Mouse (Mus musculus): ENCODE measurements at regions not wholly inside any gene's neighbourhood (a gene's known extent, or its start where the extent isn't known, plus 50 kb on each side); places are given as distances from the start of the nearest gene placed in this dataset.

GRCm38 (mm10) chr13:83730155-83730712, 226.4 kb downstream of the Mef2c start:
- WGBS, result 6% methylated on average over 16 of the region's 16 CpGs
- no peak for DNase-seq
- Histone ChIP-seq H3K4me3 (replicated peaks; ENCODE audit: extremely low read depth, low read depth, low read length) (no peak overlapping the region), H3K4me1 (ENCODE audit: control insufficient read depth, insufficient read depth, low read length) (peaks cover 3% of the 10 kb centered on the region; the same call in 1 of the 2 replicates)
- no peak for TF ChIP-seq POLR2A (IDR thresholded peaks at IDR 0.05; ENCODE audit: borderline replicate concordance, extremely low read depth, low read depth, low read length)
- TF ChIP-seq CTCF (IDR thresholded peaks at IDR 0.05; ENCODE audit: insufficient read depth, low read length), result no peak

GRCm38 (mm10) chr13:83730713-83731480, 227.1 kb downstream of the Mef2c start:
- DNase-seq, result no peak
- peaks cover 3% of the 10 kb centered on the region; the same call in 1 of the 2 replicates for H3K4me1 ChIP-seq (ENCODE audit: control insufficient read depth, insufficient read depth, low read length)
- no peak for TF ChIP-seq CTCF (IDR thresholded peaks at IDR 0.05; ENCODE audit: insufficient read depth, low read length)
- H3K4me3 ChIP-seq (replicated peaks; ENCODE audit: extremely low read depth, low read depth, low read length), result peak overlapping the region; percentile 10
- WGBS, result under 1% methylated on average over 77 of the region's 91 CpGs

- peaks cover 3% of the 10 kb centered on the region; the same call in 1 of the 2 replicates for H3K4me1 ChIP-seq (ENCODE audit: control insufficient read depth, insufficient read depth, low read length)
- no peak for DNase-seq
- TF ChIP-seq POLR2A (IDR thresholded peaks at IDR 0.05; ENCODE audit: borderline replicate concordance, extremely low read depth, low read depth, low read length), result no peak
- no peak for TF ChIP-seq CTCF (IDR thresholded peaks at IDR 0.05; ENCODE audit: insufficient read depth, low read length)
- 2% methylated on average over 9 of the region's 10 CpGs for WGBS
- H3K4me3 ChIP-seq (replicated peaks; ENCODE audit: extremely low read depth, low read depth, low read length), result no peak overlapping the region
These were observed 227.7 kb downstream of the Mef2c start for GRCm38 (mm10) chr13:83731481-83732006.

- no peak overlapping the region for H3K4me3 ChIP-seq (replicated peaks; ENCODE audit: extremely low read depth, low read depth, low read length)
- peaks cover 3% of the 10 kb centered on the region; the same call in 1 of the 2 replicates for H3K4me1 ChIP-seq (ENCODE audit: control insufficient read depth, insufficient read depth, low read length)
- WGBS, result 4% methylated on average over 31 of the region's 31 CpGs
- no peak for DNase-seq
- TF ChIP-seq POLR2A (IDR thresholded peaks at IDR 0.05; ENCODE audit: borderline replicate concordance, extremely low read depth, low read depth, low read length) (no peak), CTCF (IDR thresholded peaks at IDR 0.05; ENCODE audit: insufficient read depth, low read length) (no peak)
These were observed 228.7 kb downstream of the Mef2c start for GRCm38 (mm10) chr13:83732283-83733121.

- no peak for DNase-seq
- TF ChIP-seq CTCF (IDR thresholded peaks at IDR 0.05; ENCODE audit: insufficient read depth, low read length) (no peak), POLR2A (IDR thresholded peaks at IDR 0.05; ENCODE audit: borderline replicate concordance, extremely low read depth, low read depth, low read length) (no peak)
- peaks cover 3% of the 10 kb centered on the region; the same call in 1 of the 2 replicates for H3K4me1 ChIP-seq (ENCODE audit: control insufficient read depth, insufficient read depth, low read length)
- H3K4me3 ChIP-seq (replicated peaks; ENCODE audit: extremely low read depth, low read depth, low read length), result no peak overlapping the region
- 4% methylated on average over 23 of the region's 24 CpGs for WGBS
These were observed 229.6 kb downstream of the Mef2c start for GRCm38 (mm10) chr13:83733231-83733990.

GRCm38 (mm10) chr13:83733991-83734610, 230.3 kb downstream of the Mef2c start:
- Histone ChIP-seq H3K4me1 (ENCODE audit: control insufficient read depth, insufficient read depth, low read length) (peaks cover 5% of the 10 kb centered on the region; the same call in 1 of the 2 replicates), H3K4me3 (replicated peaks; ENCODE audit: extremely low read depth, low read depth, low read length) (no peak overlapping the region)
- WGBS, result 4% methylated on average over 1 of the region's 1 CpGs
- DNase-seq, result no peak
- TF ChIP-seq CTCF (IDR thresholded peaks at IDR 0.05; ENCODE audit: insufficient read depth, low read length) (no peak), POLR2A (IDR thresholded peaks at IDR 0.05; ENCODE audit: borderline replicate concordance, extremely low read depth, low read depth, low read length) (no peak)

GRCm38 (mm10) chr13:83734656-83735055, 230.8 kb downstream of the Mef2c start:
- H3K4me3 ChIP-seq (replicated peaks; ENCODE audit: extremely low read depth, low read depth, low read length), result no peak overlapping the region
- WGBS, result 21% methylated on average over 1 of the region's 1 CpGs
- H3K4me1 ChIP-seq (ENCODE audit: control insufficient read depth, insufficient read depth, low read length), result peaks cover 4% of the 10 kb centered on the region; the same call in 1 of the 2 replicates
- TF ChIP-seq POLR2A (IDR thresholded peaks at IDR 0.05; ENCODE audit: borderline replicate concordance, extremely low read depth, low read depth, low read length), result no peak
- TF ChIP-seq CTCF (IDR thresholded peaks at IDR 0.05; ENCODE audit: insufficient read depth, low read length), result no peak
- no peak for DNase-seq

- Histone ChIP-seq H3K4me3 (replicated peaks; ENCODE audit: extremely low read depth, low read depth, low read length) (no peak overlapping the region), H3K4me1 (ENCODE audit: control insufficient read depth, insufficient read depth, low read length) (peaks cover 3% of the 10 kb centered on the region; the same call in 1 of the 2 replicates)
- TF ChIP-seq POLR2A (IDR thresholded peaks at IDR 0.05; ENCODE audit: borderline replicate concordance, extremely low read depth, low read depth, low read length), result no peak
- TF ChIP-seq CTCF (IDR thresholded peaks at IDR 0.05; ENCODE audit: insufficient read depth, low read length), result no peak
- 53% methylated on average over 1 of the region's 1 CpGs for WGBS
- no peak for DNase-seq
These were observed 231.3 kb downstream of the Mef2c start for GRCm38 (mm10) chr13:83735101-83735500.
